Mouse (Mus musculus): ENCODE data around the gene 4930402K13Rik. TPM values are rescaled to one million over a fixed set of nuclear protein-coding genes. Genes with fewer than 3 reads are reported as not detected.
"Not testable (repeated sequence)": the region's sequence is repeated elsewhere in the genome, so short reads cannot be mapped to it uniquely, and the experiment has no call there.

The 4930402K13Rik gene
- polyA plus RNA-seq (2012; rRNA removed), result not detected in 2 replicates

DNA sequence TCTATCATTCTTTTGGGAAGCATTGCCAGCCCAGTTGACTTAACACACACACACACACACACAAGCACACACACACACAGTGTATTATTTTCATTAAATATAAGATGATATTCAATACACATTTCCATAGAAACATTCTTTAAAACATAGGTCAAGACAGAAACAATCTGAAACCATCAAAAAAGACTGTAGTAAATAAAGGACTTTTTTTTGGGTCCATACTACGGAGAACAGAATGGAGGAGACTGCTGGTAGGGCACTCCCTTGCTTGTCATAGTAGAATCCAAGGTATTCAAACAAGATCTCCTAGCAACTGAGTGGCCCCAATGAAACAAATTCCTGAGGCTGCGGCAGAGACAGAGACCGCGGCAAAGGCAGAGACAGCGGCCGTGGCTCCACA, at the start of gene 4930402K13Rik:
4930402K13Rik (plus strand) TSS at position 301 of the 400 bp plus-strand sequence.
- TF ChIP-seq POLR2A (IDR thresholded peaks at IDR 0.05; ENCODE audit: borderline replicate concordance, extremely low read depth, insufficient read depth, insufficient read length, poor library complexity, severe bottlenecking) (no peak), CTCF (IDR thresholded peaks at IDR 0.05; ENCODE audit: borderline replicate concordance, extremely low read depth, insufficient read depth, insufficient read length) (no peak)
- no peak for DNase-seq (ENCODE audit: low read depth)

GRCm38 (mm10) chrX:9060952-9061351, 43.4 kb upstream of the 4930402K13Rik start:
- not testable (repeated sequence) for DNase-seq (ENCODE audit: low read depth)
- peak; percentile 16; the same call in 1 of the 2 replicates for TF ChIP-seq CTCF (IDR thresholded peaks at IDR 0.05; ENCODE audit: borderline replicate concordance, extremely low read depth, insufficient read depth, insufficient read length)

- no peak for TF ChIP-seq POLR2A (IDR thresholded peaks at IDR 0.05; ENCODE audit: borderline replicate concordance, extremely low read depth, insufficient read depth, insufficient read length, poor library complexity, severe bottlenecking)
- no peak for TF ChIP-seq CTCF (IDR thresholded peaks at IDR 0.05; ENCODE audit: borderline replicate concordance, extremely low read depth, insufficient read depth, insufficient read length)
Measured at GRCm38 (mm10) chrX:9062101-9062500, 42.3 kb upstream of the 4930402K13Rik start.

GRCm38 (mm10) chrX:9062715-9063114, 41.6 kb upstream of the 4930402K13Rik start, which contains the start of gene Fthl17f:
TSS of gene Fthl17f (plus strand) at chrX:9063015.
- not testable (repeated sequence) for DNase-seq (ENCODE audit: low read depth)

More at GRCm38 (mm10) chrX:9062101-9062500, 42.3 kb upstream of the 4930402K13Rik start:
- DNase-seq (ENCODE audit: low read depth), result peak; percentile 21

DNA sequence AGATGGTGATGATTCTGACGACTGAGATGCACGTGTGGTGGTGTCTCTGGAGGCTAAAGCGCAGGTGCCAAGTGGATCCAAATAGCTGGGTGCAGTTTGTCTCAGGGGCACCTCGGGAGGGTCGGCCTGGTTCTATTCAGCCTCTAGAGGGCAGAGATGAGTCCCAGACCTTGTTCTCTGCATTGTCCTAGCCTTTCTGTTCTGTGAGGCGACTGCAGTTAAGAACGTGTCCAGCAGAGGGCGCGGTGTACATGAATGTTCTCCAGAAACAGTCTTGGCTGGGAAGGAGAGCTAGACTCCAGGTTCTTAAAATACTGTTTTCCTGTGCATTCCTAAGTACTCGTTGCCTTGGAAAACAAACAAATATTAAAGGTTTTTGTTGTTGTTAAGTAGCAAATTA, 26.7 kb upstream of the 4930402K13Rik start:
- peak; percentile 38; the same call in 1 of the 2 replicates for TF ChIP-seq CTCF (IDR thresholded peaks at IDR 0.05; ENCODE audit: borderline replicate concordance, extremely low read depth, insufficient read depth, insufficient read length)
- peak; percentile 39 for DNase-seq (ENCODE audit: low read depth)

GRCm38 (mm10) chrX:9095066-9095465, 9.3 kb upstream of the 4930402K13Rik start:
- DNase-seq (ENCODE audit: low read depth), result not testable (repeated sequence)

DNA sequence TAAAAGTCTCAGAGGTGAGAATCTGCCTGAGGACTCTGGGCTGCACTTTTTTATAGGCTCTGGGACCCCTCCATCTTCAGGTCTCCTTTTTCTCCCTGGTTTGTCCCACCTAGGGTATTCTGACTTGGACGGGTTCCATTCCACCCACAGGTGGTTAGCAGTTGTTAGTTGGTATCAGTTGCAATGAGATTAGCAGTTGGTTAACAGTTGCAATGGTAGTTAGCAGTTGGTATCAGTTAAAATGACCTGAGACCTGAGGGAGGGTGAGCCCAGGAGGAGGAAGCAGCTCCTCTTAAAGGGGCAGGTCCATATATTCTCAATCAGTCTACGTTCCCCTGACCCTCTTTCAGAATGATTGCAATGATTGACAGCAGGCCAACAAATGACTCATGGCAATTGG, 6.0 kb downstream of the 4930402K13Rik start:
- DNase-seq (ENCODE audit: low read depth), result no peak
- no peak for TF ChIP-seq POLR2A (IDR thresholded peaks at IDR 0.05; ENCODE audit: borderline replicate concordance, extremely low read depth, insufficient read depth, insufficient read length, poor library complexity, severe bottlenecking)

DNA sequence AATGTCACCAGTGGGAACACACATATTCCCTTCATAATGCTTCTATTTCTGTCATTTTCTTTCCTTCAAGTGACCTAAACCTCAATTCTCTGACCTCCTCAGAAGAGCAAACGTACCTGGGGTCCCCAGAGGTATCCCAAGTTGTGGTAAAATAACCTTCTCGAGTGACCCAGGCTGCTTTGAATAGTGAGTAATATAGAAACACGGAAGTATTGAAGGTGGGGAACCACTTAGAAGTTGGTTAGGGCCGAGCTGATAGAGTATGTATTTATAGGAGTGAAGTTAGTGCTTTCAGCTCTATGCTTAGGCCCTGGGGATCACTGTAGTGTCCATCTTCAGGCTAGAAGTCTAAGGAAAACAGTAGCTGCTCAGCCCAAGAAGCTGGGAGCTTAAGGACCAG, 20.6 kb downstream of the 4930402K13Rik start:
- TF ChIP-seq CTCF (IDR thresholded peaks at IDR 0.05; ENCODE audit: borderline replicate concordance, extremely low read depth, insufficient read depth, insufficient read length), result no peak
- no peak for TF ChIP-seq POLR2A (IDR thresholded peaks at IDR 0.05; ENCODE audit: borderline replicate concordance, extremely low read depth, insufficient read depth, insufficient read length, poor library complexity, severe bottlenecking)
- DNase-seq (ENCODE audit: low read depth), result no peak

GRCm38 (mm10) chrX:9128317-9128831, 24.0 kb downstream of the 4930402K13Rik start:
- DNase-seq (ENCODE audit: low read depth), result peak; percentile 63
- TF ChIP-seq CTCF (IDR thresholded peaks at IDR 0.05; ENCODE audit: borderline replicate concordance, extremely low read depth, insufficient read depth, insufficient read length) (peak; percentile 47; the same call in 1 of the 2 replicates), POLR2A (IDR thresholded peaks at IDR 0.05; ENCODE audit: borderline replicate concordance, extremely low read depth, insufficient read depth, insufficient read length, poor library complexity, severe bottlenecking) (no peak)

DNA sequence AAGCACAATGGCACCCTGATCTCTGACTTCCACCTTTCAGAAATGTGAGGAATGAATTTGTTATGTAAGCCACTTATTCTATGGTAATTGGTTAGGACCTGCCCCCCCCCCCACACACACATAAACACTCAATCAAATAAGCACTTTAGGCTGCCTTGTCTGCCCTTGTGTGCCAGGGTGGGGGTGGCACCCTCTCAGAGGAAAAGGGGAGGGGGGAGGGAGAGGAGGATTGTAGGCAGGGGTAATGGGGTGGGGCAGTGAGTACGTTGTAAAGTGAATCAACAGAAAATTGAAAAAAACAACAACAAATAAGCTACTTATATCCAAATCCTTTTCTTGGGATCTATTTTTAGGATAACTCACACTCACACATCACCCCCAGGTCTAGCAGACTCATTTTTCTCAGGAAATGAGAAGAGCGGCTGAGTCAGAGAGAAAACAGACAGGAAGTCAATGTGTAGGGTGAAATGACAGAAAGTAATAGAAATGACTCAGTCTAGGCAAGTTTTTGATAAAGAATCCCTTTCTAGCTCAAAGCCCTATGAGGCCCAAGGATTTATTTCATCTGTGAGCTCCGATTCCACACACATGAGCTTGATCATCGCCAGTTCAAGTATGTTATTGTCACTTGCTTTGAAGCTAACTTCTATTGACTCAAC, 35.1 kb downstream of the 4930402K13Rik start:
- TF ChIP-seq CTCF (IDR thresholded peaks at IDR 0.05; ENCODE audit: borderline replicate concordance, extremely low read depth, insufficient read depth, insufficient read length) (no peak), POLR2A (IDR thresholded peaks at IDR 0.05; ENCODE audit: borderline replicate concordance, extremely low read depth, insufficient read depth, insufficient read length, poor library complexity, severe bottlenecking) (no peak)
- no peak for DNase-seq (ENCODE audit: low read depth)

DNA sequence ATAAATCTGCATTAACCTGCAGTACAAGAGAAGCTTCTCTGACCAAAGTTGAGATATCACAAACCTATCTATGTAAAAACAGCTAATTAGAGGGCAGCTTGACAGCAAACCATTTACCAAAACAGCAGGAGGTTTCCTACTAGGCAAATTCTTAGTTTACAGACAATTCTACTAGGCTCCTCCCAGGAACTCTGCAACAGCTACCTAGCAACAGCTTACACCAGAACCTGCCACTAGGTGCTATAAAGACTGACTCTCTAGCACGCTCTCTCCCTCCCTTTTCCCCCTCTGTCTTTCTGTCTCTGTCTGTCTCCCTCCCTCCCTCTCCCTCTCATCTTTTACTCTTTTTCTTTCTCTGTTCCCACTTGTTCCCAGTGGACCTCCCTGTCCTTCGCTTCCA, 38.3 kb downstream of the 4930402K13Rik start:
- TF ChIP-seq POLR2A (IDR thresholded peaks at IDR 0.05; ENCODE audit: borderline replicate concordance, extremely low read depth, insufficient read depth, insufficient read length, poor library complexity, severe bottlenecking) (no peak), CTCF (IDR thresholded peaks at IDR 0.05; ENCODE audit: borderline replicate concordance, extremely low read depth, insufficient read depth, insufficient read length) (peak; percentile 5; the same call in 1 of the 2 replicates)
- no peak for DNase-seq (ENCODE audit: low read depth)

Other genes with a start within 250 kb of the 4930402K13Rik start
- gene Gm5751, start 230.3 kb upstream of the 4930402K13Rik start, polyA plus RNA-seq (2012; rRNA removed), result not detected in 2 replicates
- gene B630019K06Rik, start 212.2 kb upstream of the 4930402K13Rik start, polyA plus RNA-seq (2012; rRNA removed), result 38.1 and 47.0 TPM in 2 replicates
- gene Fthl17b, start 141.6 kb upstream of the 4930402K13Rik start, polyA plus RNA-seq (2012; rRNA removed), result not detected in 2 replicates
- gene Fthl17c, start 128.0 kb upstream of the 4930402K13Rik start, polyA plus RNA-seq (2012; rRNA removed), result not detected in 2 replicates
- gene Fthl17d, start 117.8 kb upstream of the 4930402K13Rik start, polyA plus RNA-seq (2012; rRNA removed), result not detected in 2 replicates
- gene Fthl17e, start 71.1 kb upstream of the 4930402K13Rik start, polyA plus RNA-seq (2012; rRNA removed), result not detected in 2 replicates
- gene Fthl17f, start 41.5 kb upstream of the 4930402K13Rik start, polyA plus RNA-seq (2012; rRNA removed), result not detected in 2 replicates
- gene Lancl3, start 95.3 kb downstream of the 4930402K13Rik start, polyA plus RNA-seq (2012; rRNA removed), result 1.9 and 2.8 TPM in 2 replicates
- gene Gm14862, start 152.3 kb downstream of the 4930402K13Rik start, polyA plus RNA-seq (2012; rRNA removed), result not detected in 2 replicates
- gene Xk, start 168.2 kb downstream of the 4930402K13Rik start, polyA plus RNA-seq (2012; rRNA removed), result 3.5 and 5.1 TPM in 2 replicates
- gene H2al1m, start 179.2 kb downstream of the 4930402K13Rik start, polyA plus RNA-seq (2012; rRNA removed), result 0.43 and 0.46 TPM in 2 replicates
- not detected in 2 replicates for gene H2al1k, start 246.1 kb downstream of the 4930402K13Rik start, polyA plus RNA-seq (2012; rRNA removed)